Mouse (Mus musculus): ENCODE measurements around the gene Phf13.
A peak's percentile ranks its signal among the peaks of the same experiment; 100 is the strongest.

Phf13 gene

DNA sequence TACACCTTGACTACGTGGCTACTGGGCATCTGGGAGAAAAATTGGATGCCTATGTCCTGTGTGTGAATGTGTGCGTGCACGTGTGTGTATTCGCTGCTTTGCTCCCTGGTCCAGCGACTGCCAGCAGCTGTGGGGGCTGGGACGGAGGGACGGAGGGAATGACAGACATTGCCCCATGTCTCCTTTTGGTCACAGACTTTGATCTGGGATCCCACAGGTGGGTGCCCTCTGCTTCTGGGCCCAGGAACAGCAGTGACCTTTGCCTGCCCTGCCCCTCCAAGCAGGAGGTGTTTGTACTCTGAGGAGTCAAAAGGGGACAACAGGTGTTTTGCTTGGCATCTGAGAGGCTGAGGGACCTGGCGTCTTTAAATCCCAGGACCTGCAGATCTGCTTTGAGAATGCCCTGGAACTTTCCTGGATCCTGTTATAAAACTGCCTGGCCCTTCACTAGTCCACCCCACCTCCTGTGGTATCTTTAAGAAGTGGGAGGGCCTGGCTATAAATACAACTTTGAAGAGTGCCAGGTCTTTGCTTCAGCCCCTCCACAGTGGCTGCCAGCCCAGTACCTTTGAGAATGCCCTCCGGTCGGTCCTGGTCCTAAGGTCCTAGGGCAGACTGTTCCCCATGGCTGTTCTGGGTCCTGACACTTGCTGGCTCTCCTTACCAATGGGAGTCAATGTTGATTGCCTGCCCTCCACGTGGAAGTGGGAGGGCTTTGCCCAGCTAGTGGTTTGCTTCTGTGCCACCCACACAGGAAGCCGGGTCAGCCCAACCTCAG, 17.2 kb upstream of the Phf13 start:
- DNase-seq (ENCODE audit: low spot score): no peak

DNA sequence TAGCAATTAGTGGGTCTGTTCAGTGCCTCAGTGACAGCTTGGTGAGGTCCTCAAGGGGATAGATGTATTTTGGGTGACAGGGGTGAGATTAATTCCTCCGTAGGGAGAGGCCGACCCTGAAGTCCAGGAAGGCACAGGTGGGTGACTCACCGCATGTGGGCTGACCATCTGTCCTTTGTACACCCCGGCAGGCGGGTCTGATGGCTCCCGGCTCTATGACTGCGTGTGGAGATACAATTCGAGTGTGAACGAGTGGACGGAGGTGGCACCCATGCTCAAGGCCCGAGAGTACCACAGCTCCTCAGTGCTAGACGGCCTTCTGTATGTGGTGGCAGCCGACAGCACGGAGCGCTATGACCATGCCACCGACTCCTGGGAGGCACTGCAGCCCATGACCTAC, 16.1 kb upstream of the Phf13 start:
- no peak for DNase-seq (ENCODE audit: low spot score)

DNA sequence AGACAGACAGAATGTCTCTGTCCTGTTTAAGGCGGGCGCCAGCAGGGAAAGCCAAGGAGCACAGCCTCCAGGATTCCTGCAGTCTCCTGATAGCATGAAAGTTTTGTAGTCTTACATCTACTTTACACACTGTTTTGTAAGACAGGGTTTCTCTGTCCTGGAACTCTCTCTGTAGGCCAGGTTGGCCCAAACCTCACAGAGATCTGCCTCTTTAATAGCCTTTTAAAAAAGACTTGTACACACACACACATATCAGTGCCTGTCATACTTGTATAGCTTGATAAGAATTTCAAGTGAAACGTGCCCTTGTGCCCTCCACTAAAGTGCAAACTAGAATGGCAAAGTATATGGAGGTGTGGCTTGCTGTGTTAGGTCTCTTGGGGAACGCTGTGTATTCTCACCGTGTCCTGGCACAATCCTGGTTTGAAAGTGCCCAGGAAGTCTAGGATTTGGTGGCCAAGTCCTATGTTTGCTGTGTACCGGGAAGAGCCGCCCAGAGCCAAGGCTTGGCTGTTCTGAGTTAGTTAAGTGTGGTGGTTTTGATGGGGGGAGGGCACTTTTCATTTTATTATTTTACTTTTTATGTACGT, 15.2 kb upstream of the Phf13 start:
- DNase-seq (ENCODE audit: low spot score): no peak

DNA sequence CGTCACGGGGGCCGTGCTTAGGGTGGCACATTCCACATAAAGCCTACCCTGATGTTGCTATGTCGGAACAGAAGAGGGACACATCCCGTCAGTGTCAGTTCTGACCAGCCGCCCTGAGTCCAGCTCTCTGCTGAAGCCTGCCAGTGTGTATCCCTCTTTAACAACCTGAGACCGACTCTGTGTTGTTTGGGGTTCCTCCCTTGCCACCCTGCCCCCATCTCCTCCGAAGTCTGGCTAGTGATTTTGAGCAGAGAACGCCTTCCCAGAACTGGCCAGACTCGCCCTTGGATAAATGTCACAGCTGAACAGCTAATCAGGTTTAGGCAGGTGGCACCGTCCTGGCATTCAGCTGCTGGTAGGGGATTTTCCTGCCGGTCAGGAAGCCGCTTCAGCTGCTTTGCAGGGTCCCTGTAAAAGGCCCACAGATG, 14.7 kb upstream of the Phf13 start:
- no peak for DNase-seq (ENCODE audit: low spot score)

DNA sequence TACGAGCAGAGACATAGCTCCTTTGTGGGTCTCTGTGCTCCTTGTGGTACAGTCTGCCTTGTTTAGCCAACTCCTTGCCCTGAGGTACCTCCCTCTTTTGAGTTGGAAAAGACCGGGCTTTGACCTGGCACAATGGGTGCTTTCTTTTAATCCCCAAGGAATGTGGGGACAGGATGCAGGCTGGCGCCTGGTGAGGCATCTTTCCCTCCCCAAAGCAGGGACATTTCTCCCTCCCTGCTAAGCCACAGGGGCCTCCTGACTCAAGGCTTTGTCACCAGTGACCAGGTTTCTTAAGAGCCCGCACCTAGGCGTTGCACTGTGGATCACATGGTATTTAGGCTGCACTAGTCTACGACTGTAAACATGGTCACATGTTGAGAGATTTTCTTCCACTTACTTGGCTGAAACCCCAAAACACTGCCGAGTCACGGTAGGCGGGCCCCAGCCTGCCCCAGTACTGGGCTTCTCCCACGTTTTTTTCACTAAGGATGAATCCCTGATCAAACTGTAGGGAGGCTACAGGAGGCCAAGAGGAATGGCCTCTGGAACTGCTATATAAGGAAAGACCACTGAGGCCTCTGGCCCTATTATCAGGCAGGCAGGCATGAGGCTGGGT, 14.1 kb upstream of the Phf13 start:
- no peak for DNase-seq (ENCODE audit: low spot score)

DNA sequence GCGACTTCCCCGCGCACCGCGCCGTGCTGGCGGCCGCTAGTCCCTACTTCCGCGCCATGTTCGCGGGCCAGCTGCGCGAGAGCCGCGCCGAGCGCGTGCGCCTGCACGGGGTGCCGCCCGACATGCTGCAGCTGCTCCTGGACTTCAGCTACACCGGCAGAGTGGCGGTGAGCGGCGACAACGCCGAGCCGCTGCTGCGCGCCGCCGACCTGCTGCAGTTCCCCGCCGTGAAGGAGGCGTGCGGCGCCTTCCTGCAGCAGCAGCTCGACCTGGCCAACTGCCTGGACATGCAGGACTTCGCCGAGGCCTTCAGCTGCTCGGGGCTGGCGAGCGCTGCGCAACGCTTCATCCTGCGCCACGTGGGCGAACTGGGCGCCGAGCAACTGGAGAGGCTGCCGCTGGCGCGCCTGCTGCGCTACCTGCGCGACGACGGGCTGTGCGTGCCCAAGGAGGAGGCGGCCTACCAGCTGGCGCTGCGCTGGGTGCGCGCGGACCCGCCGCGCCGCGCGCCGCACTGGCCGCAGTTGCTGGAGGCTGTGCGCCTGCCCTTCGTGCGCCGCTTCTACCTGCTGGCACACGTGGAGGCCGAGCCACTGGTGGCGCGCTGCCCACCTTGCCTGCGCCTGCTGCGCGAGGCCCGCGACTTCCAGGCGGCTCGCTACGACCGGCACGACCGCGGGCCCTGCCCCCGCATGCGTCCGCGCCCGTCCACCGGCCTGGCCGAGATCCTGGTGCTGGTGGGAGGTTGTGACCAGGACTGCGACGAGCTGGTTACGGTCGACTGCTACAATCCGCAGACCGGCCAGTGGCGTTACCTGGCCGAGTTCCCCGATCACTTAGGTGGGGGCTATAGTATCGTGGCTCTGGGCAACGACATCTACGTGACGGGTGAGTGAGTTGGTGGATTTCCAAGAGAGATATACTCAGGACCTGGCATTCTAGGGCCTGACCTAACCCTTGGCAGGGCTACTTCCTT, 13.3 kb upstream of the Phf13 start:
- peak; percentile 73 for DNase-seq (ENCODE audit: low spot score)

DNA sequence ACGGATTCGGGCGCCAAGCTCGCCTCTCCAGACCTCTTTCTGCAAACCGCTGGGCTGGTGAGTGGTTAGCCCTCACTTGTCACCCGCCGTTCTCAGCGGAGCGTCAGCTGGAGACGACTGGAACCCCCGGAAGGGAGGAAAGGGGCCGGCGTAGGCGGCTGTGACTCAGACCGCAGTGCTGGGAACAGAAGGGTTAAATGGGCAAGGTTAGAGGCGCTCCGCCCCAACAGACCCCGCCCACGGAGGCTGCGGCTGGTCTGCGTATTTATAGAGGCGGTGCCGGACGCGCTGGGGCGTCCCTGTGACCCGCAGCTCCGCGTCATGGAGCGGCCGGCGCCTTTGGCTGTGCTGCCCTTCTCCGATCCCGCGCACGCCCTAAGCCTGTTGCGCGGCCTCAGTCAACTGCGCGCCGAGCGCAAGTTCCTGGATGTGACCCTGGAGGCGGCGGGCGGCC, 12.6 kb upstream of the Phf13 start, which contains the start of gene Klhl21:
Gene Klhl21, plus strand, starts transcription at position 182 of the 454 bp plus-strand sequence.
- DNase-seq (ENCODE audit: low spot score): peak; percentile 97

DNA sequence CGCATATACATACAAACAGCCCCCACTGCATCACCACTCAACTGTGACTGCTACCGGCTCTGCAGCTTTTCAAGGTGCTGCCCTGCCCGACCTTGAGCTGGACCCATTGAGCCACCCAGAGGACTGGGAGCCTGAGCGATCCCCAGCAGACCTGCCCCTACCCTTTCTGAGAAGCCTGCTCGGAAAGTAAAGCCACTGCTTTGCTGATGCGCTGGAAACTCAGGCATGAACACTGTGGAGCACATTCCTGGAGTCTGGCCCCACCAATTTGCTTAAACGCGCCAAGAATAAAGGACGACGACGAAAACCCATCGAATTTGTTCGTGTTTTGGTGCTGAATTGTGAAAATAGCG, 12.1 kb upstream of the Phf13 start:
- DNase-seq (ENCODE audit: low spot score): no peak

DNA sequence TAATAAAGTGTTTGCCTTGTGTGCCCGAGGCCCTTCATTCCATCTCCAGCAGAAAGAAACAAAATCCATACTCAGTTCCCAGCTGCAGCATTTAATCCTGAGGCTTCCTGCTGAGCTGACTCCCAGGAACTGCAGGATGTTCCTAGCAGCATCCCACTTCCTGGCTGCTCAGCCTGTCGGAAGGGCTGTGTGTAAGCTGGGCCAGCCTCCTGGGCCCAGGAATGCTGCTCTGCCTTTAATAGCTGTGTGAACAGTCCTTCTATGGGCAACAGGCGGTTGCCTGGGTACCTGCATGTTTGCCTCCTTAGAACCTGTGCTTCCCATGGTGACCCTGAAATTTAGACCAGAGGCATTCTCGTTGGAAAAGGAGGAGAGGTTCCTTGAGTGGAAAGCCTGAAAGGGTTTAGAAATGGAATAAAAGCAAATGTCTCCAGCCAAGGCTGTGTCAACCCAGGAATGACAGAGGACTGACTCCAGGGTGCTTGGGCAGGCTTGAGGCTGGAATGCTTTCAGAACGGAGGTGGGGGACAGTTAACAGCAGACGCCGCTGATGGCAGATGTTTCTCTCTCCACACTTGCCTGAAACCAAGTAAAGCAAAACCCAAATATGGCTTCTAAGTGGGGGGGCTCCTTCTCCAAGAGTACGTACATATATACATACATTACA, 11.6 kb upstream of the Phf13 start:
- DNase-seq (ENCODE audit: low spot score): no peak

DNA sequence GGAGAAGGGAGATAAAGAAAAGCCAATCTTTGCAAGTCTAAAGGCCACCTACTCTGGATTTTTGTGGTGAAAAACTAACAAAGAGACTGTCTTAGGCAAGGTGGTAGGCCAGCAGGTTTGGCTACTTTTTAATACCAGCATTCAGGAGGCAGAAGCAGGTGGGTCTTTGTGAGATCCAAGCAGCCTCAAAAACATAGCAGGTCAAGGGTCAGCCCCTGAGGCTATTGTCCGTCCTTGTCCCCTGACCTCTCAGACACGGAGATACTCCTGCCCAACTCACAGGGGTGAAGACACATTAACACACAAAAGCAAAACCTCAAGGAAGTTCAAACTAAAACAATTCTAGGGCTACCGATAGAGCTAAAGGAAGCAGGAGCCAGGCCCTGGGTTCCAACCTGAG, 10.8 kb upstream of the Phf13 start:
- no peak for DNase-seq (ENCODE audit: low spot score)

DNA sequence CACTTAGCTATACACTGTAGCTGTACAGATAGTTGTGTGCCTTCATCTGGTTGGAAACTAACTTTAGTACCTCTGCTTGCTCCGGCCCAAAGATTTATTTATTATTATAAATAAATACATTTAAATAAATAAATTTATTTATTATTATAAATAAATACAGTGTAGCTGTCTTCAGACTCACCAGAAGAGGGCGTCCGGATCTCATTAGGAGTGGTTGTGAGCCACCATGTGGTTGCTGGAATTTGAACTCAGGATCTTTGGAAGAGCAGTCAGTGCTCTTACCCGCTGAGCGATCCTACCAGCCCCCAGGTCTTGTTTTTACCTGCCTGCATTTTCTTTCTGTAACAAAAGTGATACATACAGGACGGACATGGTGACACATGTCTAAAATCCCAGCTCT, 10.1 kb upstream of the Phf13 start:
- DNase-seq (ENCODE audit: low spot score): no peak

DNA sequence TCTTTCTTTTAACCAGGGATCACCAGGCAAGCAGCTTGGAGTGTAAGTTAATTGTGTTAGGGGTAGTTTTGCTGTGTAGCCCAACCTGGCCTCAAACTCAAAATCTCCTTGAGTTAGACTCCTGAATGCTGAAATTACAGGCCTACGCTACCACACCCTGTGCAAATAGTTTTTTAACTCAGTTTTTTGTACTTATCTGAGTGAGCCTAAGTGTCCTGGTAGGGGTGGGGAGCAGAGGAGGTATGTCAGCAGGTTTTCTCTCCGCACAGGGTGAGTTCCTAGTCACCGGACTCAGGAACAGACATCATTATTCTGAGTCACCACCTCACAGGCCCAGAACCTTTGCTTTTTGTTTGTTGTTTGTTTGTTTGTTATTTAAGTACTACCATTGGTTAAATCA, 6.0 kb upstream of the Phf13 start:
- DNase-seq (ENCODE audit: low spot score): no peak

DNA sequence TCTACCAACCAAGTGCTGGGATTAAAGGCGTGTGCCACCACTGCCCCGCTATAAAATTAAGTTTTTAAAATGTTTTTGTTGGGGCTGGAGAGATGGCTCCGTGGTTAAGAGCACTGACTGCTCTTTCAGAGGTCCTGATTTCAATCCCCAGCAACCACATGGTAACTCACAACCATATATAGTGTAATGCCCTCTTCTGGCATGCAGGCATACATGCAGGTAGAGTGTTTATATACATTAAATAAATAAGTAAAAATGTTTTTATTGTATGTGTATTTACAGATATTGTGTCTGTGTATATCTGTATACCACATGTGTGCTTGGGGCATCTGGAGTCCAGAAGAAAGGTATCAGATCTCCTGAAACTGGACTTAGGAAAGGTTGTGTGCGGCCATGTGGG, 5.3 kb upstream of the Phf13 start:
- no peak for DNase-seq (ENCODE audit: low spot score)

DNA sequence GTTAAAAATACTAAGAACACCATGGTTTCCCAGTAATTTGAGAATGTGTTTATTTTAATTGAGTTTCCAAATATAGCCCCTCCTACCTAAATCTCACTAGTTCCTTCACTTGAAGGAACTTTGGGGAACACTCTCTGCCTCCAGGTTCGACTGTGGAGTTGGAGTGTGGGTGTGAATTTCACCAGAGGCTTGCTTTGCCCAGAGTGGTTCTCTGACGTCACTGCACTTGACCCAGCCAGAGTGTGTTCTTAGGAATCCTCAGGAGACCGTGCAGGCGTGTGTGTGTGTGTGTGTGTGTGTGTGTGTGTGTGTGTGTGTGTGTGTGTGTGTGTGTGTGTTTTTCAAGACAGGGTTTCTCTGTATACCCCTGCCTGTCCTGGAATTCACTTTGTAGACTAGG, 4.8 kb upstream of the Phf13 start:
- DNase-seq (ENCODE audit: low spot score): no peak

DNA sequence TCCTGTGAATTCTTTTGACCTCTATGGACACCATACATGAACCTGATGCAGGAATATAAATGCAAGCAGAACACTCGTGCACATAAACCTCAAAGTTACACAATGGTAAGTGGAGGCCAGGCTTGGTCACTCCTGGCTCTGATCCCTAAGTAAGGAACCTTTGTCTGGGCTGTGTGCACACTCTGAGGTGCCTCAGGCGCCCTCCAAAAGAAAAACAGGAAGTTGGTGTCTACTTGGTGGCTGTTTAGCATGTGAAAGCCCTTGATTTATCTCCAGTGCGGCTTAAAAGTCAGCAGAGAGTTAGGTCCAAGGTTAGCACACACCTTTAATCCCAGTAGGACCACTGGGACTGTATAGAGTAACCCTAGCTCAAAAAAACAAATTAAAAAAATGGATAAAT, 3.4 kb upstream of the Phf13 start:
- no peak for DNase-seq (ENCODE audit: low spot score)

DNA sequence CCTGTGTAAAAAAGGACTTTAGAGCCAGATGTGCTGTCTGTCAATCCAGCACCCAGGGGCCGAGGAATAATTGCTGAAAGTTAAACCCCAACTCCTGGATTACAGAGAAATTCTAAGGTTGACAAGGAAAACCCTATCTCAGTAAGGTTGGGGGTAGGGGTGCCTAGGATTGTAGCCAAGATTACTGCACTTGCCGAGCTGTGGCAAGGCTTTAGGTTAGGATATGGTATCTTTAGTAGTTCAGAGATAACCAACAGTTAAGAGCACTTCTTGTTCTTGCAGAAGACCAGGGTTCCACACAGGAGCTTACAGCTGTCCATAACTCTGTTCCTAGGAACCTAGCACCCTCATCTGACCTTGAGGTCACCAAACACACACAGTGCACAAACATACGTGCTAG, 1.6 kb upstream of the Phf13 start:
- DNase-seq (ENCODE audit: low spot score): no peak

DNA sequence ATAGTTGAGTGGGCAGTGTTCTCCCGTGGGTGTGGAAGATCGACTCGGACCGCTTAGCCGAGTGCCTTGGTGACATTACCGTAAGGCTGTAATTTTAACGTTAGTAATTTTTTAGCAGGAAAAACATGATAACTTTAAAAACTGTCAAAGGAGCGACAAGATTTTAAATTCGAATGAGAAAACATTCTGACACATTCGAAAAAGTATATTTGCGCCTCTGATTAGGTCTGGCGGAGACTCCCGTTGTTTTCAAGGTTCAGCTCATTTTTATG, 829 bp upstream of the Phf13 start:
- no peak for DNase-seq (ENCODE audit: low spot score)

DNA sequence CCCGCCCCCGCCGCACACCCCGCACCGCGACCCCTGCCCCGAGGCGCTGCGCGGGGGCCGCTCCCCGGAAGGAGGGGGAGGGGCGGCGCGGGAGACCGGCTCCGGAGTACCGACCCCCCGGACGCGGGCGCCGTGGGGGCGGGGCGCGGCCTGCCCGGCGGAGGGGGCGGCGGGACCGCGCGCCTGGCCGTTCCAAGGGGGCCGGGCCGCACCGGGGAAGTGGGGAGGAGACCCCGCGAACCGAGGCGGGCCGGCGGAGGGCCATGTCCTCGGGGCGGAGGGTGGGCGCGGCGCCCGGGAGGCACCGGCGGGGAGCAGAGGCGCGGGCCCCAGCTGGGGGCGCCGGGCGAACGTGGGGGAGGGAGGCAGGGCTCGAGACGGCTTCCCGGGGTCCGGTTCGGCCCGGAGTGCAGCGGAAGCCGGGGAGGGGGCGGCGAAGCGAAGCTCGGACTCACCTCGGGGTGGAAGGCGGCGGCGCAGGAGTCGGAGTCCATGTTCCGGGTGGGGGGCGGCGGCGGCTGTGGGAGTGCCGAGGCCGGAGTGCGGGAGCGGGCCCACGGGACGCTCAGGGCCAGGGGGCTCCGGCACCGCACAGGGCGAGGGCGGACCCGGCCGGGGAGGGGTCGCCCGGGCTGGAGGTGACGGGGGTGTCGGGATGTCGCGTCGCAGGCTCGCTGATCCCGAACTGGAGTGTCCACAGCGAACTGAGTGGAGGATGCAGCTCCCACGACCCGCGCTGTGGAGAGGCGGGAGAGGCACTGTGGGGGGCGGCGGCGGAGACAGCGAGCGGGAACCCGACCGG, 486 bp downstream of the Phf13 start:
- peak; percentile 82 for DNase-seq (ENCODE audit: low spot score)

DNA sequence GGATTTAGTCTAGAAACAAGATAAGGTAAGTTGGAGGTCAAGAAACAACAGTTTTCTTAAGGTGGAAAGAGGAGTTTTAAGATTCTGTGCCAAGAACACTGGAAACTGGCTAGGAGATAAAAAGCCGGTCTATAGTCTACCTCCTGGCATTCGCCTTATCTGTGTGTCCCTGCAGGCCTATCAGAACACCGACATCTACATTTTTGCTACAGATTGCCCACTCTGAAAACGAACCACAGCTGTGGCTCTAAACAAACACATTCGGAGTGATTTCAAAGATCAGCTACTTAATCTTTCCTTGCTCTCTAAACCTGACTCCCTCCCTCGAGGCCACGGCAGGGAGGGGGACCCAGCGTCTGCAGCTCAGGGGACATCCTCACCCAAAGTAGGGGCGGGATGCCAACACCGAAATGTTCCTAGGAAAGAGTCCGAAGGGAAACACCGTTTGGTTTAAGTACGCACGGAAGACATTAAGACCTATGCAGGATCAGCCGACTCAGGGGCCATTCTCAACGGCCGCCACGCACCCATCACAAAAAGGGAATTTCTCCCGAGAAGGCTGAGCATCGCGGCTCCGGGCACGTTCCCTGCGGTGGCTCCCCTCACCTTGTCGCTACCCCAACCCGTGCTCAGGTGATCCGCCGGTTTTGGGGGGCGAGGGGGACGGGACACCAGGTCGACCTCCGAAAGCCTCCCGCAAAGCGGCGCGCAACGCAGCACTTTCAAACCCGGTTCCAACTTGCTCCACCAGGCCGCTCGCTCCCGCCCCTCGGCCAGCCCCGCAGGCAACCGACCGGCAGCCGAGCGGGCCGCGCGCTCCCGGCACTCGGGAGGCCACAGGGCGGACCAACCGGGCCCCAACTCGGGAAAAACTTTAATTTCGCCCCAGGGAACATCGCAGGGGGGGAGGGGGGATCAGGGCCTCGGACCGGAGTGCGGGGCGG, 1.6 kb downstream of the Phf13 start:
- peak; percentile 77 for DNase-seq (ENCODE audit: low spot score)

DNA sequence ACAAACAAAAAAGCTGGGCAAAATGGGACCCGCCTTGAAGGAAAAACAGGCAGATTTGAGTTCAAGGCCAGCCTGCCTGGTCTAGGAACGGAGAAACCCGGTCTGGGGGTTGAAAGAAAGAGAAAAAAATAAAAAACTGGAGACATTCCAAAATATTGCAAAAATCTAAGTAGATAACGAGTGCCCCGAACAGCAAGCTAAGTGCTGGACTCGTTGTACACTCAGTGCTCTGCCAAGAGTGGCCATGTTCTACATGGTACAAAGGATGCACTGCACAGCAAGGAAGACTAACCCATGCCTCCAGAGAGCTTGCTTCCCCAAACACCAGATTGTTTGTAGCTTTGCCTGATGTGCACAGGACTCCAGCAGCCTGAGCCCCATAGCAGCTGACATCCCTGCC, 3.0 kb downstream of the Phf13 start:
- DNase-seq (ENCODE audit: low spot score): no peak

All from testis, postnatal 10 days (tissue).